20 mouse cellular contexts compared by ENCODE assay signal in genomic region chr3:130694705-130695104, GRCm38 (mm10). TPM values are rescaled to one million over a fixed set of nuclear protein-coding genes. Genes with fewer than 3 reads are reported as not detected.
DNase-seq lines count a peak whose midpoint lies in the region; ATAC-seq lines count a peak whose summit lies in the region.
"Had no signal": no experiment of that assay in that cellular context is flagged by ENCODE, and none has a peak within 500 bp of the region (broad histone marks: within the 10 kb centered on the region; RNA-seq: fewer than 3 reads in every experiment).

No protein-coding gene starts in this region.

- 97% methylated on average over 7 of the region's 7 CpGs for WGBS in hindbrain, embryonic 16.5 days
- 94% methylated on average over 7 of the region's 7 CpGs for WGBS in hindbrain, embryonic 10.5 days
- 92% methylated on average over 7 of the region's 7 CpGs for WGBS in neural tube, embryonic 14.5 days
- WGBS in neural tube, embryonic 15.5 days = 93% methylated on average over 7 of the region's 7 CpGs
- WGBS in heart, embryonic 10.5 days = 87% methylated on average over 7 of the region's 7 CpGs

- H3K4me3 ChIP-seq in hindbrain, embryonic 16.5 days (ENCODE audit: low read length) = no peak overlapping the region
- no peak overlapping the region for H3K4me3 ChIP-seq in hindbrain, embryonic 10.5 days
- H3K4me3 ChIP-seq in neural tube, embryonic 14.5 days (ENCODE audit: low read depth, low read length) = no peak overlapping the region
- no peak overlapping the region for H3K4me3 ChIP-seq in neural tube, embryonic 15.5 days (replicated peaks)
- no peak overlapping the region for H3K4me3 ChIP-seq in heart, embryonic 10.5 days
- H3K4me3 ChIP-seq: embryonic facial prominence, embryonic 15.5 days; layer of hippocampus, adult 2 months had no signal

- no peak overlapping the region for H3K27ac ChIP-seq in hindbrain, embryonic 16.5 days (ENCODE audit: low read depth, low read length)
- H3K27ac ChIP-seq in hindbrain, embryonic 10.5 days = no peak overlapping the region
- H3K27ac ChIP-seq in neural tube, embryonic 14.5 days (ENCODE audit: low read depth, low read length) = no peak overlapping the region
- no peak overlapping the region for H3K27ac ChIP-seq in neural tube, embryonic 15.5 days (replicated peaks)
- H3K27ac ChIP-seq in heart, embryonic 10.5 days = no peak overlapping the region
- H3K27ac ChIP-seq: embryonic facial prominence, embryonic 15.5 days; kidney, postnatal 0 days; layer of hippocampus, adult 2 months had no signal

- 0 out of 2 replicates have a peak, but pooled peaks have one; percentile 15 for ATAC-seq in hindbrain, embryonic 16.5 days
- ATAC-seq in neural tube, embryonic 14.5 days (ENCODE audit: low read depth) = peak; percentile 10; the same call in 1 of the 2 replicates
- no peak for ATAC-seq in neural tube, embryonic 15.5 days (ENCODE audit: low FRiP score)

- H3K27me3 ChIP-seq in hindbrain, embryonic 16.5 days (replicated peaks; ENCODE audit: control insufficient read depth, insufficient read depth, low read length) = no peaks in the 10 kb centered on the region
- no peaks in the 10 kb centered on the region for H3K27me3 ChIP-seq in hindbrain, embryonic 10.5 days (ENCODE audit: insufficient read depth, poor library complexity, severe bottlenecking)
- no peaks in the 10 kb centered on the region for H3K27me3 ChIP-seq in neural tube, embryonic 14.5 days (ENCODE audit: control insufficient read depth, insufficient read depth, low read length)
- no peaks in the 10 kb centered on the region for H3K27me3 ChIP-seq in neural tube, embryonic 15.5 days (replicated peaks)
- H3K27me3 ChIP-seq in heart, embryonic 10.5 days (ENCODE audit: insufficient read depth, poor library complexity, severe bottlenecking) = no peaks in the 10 kb centered on the region
- H3K27me3 ChIP-seq: embryonic facial prominence, embryonic 15.5 days had no signal

- H3K4me2 ChIP-seq in hindbrain, embryonic 16.5 days (ENCODE audit: low read length) = no peak overlapping the region
- no peak overlapping the region for H3K4me2 ChIP-seq in neural tube, embryonic 14.5 days (ENCODE audit: low read depth, low read length)
- no peak overlapping the region for H3K4me2 ChIP-seq in neural tube, embryonic 15.5 days
- H3K4me2 ChIP-seq: embryonic facial prominence, embryonic 15.5 days; heart, embryonic 11.5 days had no signal

- H3K4me1 ChIP-seq in hindbrain, embryonic 16.5 days (ENCODE audit: control insufficient read depth, insufficient read depth, low read depth, low read length) = peaks cover 2% of the 10 kb centered on the region
- H3K4me1 ChIP-seq in hindbrain, embryonic 10.5 days (replicated peaks) = peaks cover 12% of the 10 kb centered on the region
- peaks cover 8% of the 10 kb centered on the region; the same call in 1 of the 2 replicates for H3K4me1 ChIP-seq in neural tube, embryonic 14.5 days (ENCODE audit: control insufficient read depth, insufficient read depth, low read length)
- peaks cover 10% of the 10 kb centered on the region for H3K4me1 ChIP-seq in neural tube, embryonic 15.5 days
- H3K4me1 ChIP-seq in heart, embryonic 10.5 days = peaks cover 14% of the 10 kb centered on the region

- H3K36me3 ChIP-seq in hindbrain, embryonic 16.5 days (ENCODE audit: control insufficient read depth, insufficient read depth, low read length) = peaks cover 15% of the 10 kb centered on the region; the same call in 1 of the 2 replicates
- H3K36me3 ChIP-seq in hindbrain, embryonic 10.5 days = peaks cover 54% of the 10 kb centered on the region
- 0 out of 2 replicates have a peak, but pooled peaks cover 6% of the 10 kb centered on the region for H3K36me3 ChIP-seq in neural tube, embryonic 14.5 days (ENCODE audit: control insufficient read depth, insufficient read depth, low read length)
- H3K36me3 ChIP-seq in neural tube, embryonic 15.5 days = peaks cover 15% of the 10 kb centered on the region
- peaks cover 40% of the 10 kb centered on the region for H3K36me3 ChIP-seq in heart, embryonic 10.5 days

- DNase-seq in hindbrain, embryonic 10.5 days (ENCODE audit: low spot score) = no peak
- peak; percentile 67 for DNase-seq in WW6 (ENCODE audit: low read depth, low spot score)
- DNase-seq in adrenal gland, adult 8-10 months = no peak
- no peak for DNase-seq in heart, embryonic 10.5 days (ENCODE audit: low spot score)
- no peak for DNase-seq in gastrocnemius, adult 18-20 months (ENCODE audit: low spot score)
- DNase-seq: cerebellum, postnatal 10 days; gastrocnemius, postnatal 36 days; heart, postnatal 14 days; liver; lung, adult 2 months; lung, postnatal 36 days; right cerebral cortex, postnatal 14 days; thymus, postnatal 4 days had no signal

- H3K9me3 ChIP-seq in hindbrain, embryonic 16.5 days (ENCODE audit: control insufficient read depth, low read length) = no peaks in the 10 kb centered on the region
- H3K9me3 ChIP-seq in hindbrain, embryonic 10.5 days = no peaks in the 10 kb centered on the region
- H3K9me3 ChIP-seq in neural tube, embryonic 14.5 days (ENCODE audit: control insufficient read depth, low read length) = no peaks in the 10 kb centered on the region
- H3K9me3 ChIP-seq in neural tube, embryonic 15.5 days (replicated peaks) = no peaks in the 10 kb centered on the region
- no peaks in the 10 kb centered on the region for H3K9me3 ChIP-seq in heart, embryonic 10.5 days
- H3K9me3 ChIP-seq: embryonic facial prominence, embryonic 15.5 days had no signal

- no peak overlapping the region for H3K9ac ChIP-seq in hindbrain, embryonic 16.5 days (ENCODE audit: low read depth, low read length)
- no peak overlapping the region for H3K9ac ChIP-seq in neural tube, embryonic 14.5 days (replicated peaks; ENCODE audit: low read depth, low read length)
- no peak overlapping the region for H3K9ac ChIP-seq in neural tube, embryonic 15.5 days (replicated peaks)
- H3K9ac ChIP-seq: embryonic facial prominence, embryonic 15.5 days had no signal

RNA-seq across cellular contexts. Expression of gene Ostc, which starts 14.5 kb away (rescaled TPM):
- polyA plus RNA-seq in hindbrain, embryonic 16.5 days (2015; fragmentation: Nextera tagmentation; extraction: Ambion mirVana) = 202 and 205 TPM in 2 replicates
- 311 and 318 TPM in 2 replicates for polyA plus RNA-seq in hindbrain, embryonic 10.5 days (2016; fragmentation: Nextera tagmentation; extraction: Ambion mirVana)
- polyA plus RNA-seq in neural tube, embryonic 14.5 days (2014; fragmentation: Nextera tagmentation; extraction: Ambion mirVana) = 190 and 225 TPM in 2 replicates
- 205 and 226 TPM in 2 replicates for polyA plus RNA-seq in neural tube, embryonic 15.5 days (2015; fragmentation: Nextera tagmentation; extraction: Ambion mirVana)
- 100 to 1,000 TPM; 102 to 120 (median 116) TPM for total RNA-seq in adrenal gland, adult 8-10 months (2022)
- 295 and 342 TPM in 2 replicates for polyA plus RNA-seq in heart, embryonic 10.5 days (2016; fragmentation: Nextera tagmentation; extraction: Ambion mirVana)
- 10 to 100 TPM; 25.3 to 30.0 TPM for total RNA-seq in gastrocnemius, adult 18-20 months (2021)

RNA-seq across cellular contexts. Expression of gene Rpl34, which starts 35.5 kb away (rescaled TPM):
- 445 and 448 TPM in 2 replicates for polyA plus RNA-seq in hindbrain, embryonic 16.5 days (2015; fragmentation: Nextera tagmentation; extraction: Ambion mirVana)
- 772 and 890 TPM in 2 replicates for polyA plus RNA-seq in hindbrain, embryonic 10.5 days (2016; fragmentation: Nextera tagmentation; extraction: Ambion mirVana)
- polyA plus RNA-seq in neural tube, embryonic 14.5 days (2014; fragmentation: Nextera tagmentation; extraction: Ambion mirVana) = 565 and 577 TPM in 2 replicates
- 541 and 582 TPM in 2 replicates for polyA plus RNA-seq in neural tube, embryonic 15.5 days (2015; fragmentation: Nextera tagmentation; extraction: Ambion mirVana)
- total RNA-seq in adrenal gland, adult 8-10 months (2022) = 100 to 1,000 TPM; 681 to 726 (median 704) TPM
- 658 and 756 TPM in 2 replicates for polyA plus RNA-seq in heart, embryonic 10.5 days (2016; fragmentation: Nextera tagmentation; extraction: Ambion mirVana)
- 100 to 1,000 TPM; 315 to 345 TPM for total RNA-seq in gastrocnemius, adult 18-20 months (2021)
